Mouse (Mus musculus): Measurements from ENCODE around the gene Ppp4r3b.

The Ppp4r3b gene

DNA sequence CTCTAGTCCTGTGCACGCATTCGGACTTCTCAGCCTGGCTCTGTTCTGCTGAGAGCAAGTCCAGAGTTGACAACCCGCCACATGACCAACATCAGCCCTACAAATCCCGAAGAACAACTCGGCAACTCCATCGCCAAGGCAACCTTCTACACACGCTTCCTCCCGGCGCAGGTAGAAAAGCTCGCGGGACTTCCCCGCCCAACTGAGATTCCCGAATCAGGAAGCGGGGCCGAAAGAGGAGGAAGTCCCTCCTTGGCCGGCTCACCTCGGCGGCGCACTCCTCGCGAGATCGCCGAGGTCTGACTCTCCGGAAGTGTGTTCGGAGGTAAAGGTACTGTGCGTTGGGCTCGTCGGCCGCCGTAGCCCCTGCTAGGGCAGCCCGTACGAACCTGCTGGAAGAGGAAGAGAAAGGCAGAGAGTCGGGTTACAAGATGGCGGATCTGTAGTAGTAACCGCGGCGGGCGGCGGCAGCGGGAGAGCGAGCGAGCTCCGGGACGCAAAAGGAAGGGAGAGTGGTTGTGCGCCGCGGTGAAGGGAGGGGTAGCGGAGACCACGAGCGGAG, at the start of gene Ppp4r3b:
Ppp4r3b (plus strand) TSS at position 328 of the 562 bp plus-strand sequence.
- peak; percentile 98 for DNase-seq (ENCODE audit: low spot score)

DNA sequence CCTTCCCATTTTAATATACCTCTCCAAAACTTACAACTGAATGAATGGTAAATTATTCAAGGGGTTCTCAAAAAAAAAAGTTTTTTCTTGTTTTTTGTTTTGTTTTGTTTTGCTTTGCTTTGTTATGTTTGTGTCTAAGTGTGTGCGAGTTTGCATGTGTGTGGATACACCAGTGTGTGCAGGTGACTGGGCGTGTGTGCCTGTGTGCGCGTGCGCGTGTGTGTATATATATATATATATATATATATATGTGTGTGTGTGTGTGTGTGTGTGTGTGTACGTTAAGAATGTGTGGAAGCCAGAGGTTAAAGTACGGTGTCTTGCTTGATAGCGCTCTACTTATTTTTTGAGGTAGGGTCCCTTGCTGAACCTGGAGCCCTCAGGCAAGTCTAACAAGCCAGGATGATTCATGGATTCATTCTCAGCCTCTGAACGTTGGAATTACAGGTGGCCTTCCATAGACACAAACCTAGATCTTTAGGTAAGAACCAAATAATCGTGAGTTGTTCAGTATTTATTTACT, 42.8 kb upstream of the Ppp4r3b start:
- DNase-seq (ENCODE audit: low spot score) = peak; percentile 4

DNA sequence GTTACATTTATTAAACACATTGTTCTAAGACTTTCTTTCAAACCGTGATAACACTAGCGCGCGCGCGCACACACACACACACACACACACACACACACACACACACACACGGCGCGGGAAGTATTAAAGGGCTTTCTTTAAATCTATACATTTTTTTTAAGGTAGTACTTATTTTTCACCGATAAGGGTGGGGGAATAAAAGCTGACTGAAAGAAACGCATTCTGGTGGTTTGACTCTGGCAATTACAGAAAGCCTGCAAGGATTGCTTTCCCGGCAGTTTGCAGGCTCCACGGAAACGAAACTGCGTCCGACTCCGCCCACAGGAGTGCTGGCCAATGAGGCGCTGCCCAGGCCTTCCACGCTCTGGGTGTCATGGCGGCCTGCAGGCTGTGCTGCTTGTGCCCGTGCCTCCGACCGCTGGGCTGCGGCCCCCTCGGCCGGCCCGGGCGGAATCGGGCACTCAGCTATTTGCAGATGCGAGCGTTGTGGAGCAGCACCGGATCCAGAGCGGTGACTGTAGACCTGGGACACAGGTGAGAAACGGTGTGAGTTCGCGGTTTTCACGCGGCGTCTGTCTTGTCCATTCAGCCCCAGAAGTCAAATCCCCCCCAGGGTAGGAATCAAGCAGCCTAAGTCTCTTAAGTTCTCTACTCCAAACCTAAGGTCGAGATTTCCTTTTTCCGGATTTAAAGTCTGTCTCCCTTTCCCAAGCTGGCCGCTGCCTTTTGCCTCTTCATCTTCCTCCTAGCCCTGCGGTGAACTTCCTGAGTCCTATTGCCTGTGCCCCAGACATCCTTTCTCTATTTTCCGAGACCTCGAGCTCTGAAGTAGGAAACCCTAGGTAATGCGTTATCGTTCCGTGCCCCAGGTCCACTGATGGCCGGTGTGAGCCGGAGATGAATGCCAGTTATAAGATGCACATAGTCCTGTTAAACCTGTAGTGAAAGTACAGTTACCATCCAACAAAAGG, 42.0 kb upstream of the Ppp4r3b start, which contains the start of gene Pnpt1:
Pnpt1 (plus strand) TSS at position 360 of the 971 bp plus-strand sequence.
- DNase-seq (ENCODE audit: low spot score) = peak; percentile 89

DNA sequence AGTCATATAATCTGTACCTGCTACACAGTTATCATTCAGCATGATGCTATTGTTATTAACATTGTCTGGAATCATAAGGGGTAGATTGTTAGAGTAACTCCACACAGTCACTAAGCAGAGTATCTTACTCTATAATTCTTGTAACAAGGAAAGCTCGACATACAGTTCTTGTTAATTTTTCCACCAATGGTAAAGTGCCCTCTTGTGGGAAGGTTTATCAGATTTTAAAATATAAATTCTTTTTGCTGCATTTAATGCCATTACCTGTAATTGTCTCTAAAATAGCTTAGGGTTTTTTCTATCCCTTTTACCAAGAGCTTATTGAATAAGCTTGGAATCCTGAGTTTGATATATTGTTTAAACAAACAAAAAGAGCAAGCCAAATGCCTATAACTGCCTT, 32.0 kb upstream of the Ppp4r3b start:
- DNase-seq (ENCODE audit: low spot score) = no peak

- no peak for DNase-seq (ENCODE audit: low spot score)
Measured at GRCm38 (mm10) chr11:29148901-29149300, 23.8 kb upstream of the Ppp4r3b start.

GRCm38 (mm10) chr11:29163569-29163968, 9.1 kb upstream of the Ppp4r3b start:
- DNase-seq (ENCODE audit: low spot score) = no peak

DNA sequence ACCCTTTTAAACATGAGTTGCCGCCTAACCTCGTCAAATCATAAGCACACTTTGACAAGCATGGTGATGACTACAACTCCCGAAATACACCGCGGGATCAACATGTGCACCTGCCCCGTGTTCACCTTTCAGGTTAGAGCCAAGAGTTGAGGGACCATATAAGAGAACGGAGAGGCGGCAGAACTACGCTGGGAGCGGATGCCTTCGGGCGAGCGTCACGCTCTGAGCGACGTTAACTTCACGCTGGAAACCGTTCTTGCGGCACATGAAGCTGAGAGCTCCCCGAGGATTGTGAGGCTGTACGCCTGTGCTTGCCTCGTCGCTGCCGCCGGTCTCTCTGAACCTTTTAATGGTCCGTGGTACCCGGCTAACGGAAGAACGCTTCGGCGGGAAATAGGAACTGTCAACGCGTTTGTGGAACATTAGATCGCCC, 715 bp upstream of the Ppp4r3b start:
- peak; percentile 57 for DNase-seq (ENCODE audit: low spot score)

DNA sequence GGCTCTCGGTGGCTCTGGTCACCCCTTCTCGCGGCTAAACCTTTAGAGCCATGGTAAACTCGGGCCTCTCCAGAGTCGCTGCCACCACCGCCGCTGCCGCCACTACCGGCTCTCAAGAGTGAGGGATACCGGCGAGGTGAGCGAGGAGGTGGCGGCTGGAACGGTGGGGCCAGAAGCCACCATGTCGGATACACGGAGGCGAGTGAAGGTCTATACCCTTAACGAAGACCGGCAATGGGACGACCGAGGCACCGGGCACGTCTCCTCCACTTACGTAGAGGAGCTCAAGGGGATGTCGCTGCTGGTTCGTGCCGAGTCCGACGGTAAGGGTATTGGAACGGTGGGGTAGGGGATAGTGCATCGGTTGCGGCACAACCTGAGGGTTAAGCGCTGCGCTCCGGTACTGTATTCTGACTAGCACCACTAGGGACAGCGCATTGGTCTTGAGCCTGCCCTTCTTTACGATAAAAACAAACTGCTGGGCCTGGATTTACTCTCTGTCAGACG, 488 bp downstream of the Ppp4r3b start:
- DNase-seq (ENCODE audit: low spot score) = peak; percentile 48

GRCm38 (mm10) chr11:29173706-29174436, 1.2 kb downstream of the Ppp4r3b start:
- no peak for DNase-seq (ENCODE audit: low spot score)

- DNase-seq (ENCODE audit: low spot score) = no peak
Measured at GRCm38 (mm10) chr11:29179319-29179718, 6.6 kb downstream of the Ppp4r3b start.

DNA sequence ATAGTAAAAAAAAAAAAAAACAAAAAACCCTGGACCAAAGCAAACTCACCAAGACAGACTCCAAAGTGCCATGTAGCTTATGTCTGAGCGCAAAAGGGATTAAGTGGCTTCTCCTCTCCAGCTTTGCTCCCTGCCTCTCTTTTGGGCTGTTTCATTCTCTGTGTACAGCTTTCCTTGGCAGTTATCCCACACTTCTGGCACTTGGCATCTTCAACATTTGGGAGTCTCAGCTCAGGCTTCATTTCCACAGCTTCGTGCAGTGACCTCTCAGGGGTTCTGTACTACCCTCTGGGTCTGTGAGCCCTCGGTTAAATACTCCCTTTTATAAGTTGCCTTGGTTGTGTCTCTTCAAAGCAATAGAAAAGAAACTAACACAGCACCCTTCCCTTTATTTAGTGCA, 8.0 kb downstream of the Ppp4r3b start:
- peak; percentile 33 for DNase-seq (ENCODE audit: low spot score)

DNA sequence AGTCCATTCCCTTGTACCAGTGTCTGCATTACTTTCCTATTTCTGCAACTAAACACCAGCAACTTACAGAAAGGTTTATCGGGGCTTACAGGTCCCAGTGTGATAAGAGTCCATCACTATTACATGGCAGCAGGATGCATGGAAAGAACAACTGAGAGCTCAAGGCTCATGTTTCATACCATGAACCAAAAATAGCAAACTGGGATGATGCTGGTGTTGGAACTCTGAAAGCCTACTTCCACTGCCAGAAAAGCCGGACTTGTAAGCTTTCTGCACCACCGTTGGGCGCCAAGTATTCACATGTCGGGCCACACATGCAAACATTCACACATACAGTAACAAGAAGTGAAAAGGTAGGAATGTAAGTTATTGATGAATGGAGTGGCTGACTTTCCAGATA, 9.1 kb downstream of the Ppp4r3b start:
- DNase-seq (ENCODE audit: low spot score) = no peak

DNA sequence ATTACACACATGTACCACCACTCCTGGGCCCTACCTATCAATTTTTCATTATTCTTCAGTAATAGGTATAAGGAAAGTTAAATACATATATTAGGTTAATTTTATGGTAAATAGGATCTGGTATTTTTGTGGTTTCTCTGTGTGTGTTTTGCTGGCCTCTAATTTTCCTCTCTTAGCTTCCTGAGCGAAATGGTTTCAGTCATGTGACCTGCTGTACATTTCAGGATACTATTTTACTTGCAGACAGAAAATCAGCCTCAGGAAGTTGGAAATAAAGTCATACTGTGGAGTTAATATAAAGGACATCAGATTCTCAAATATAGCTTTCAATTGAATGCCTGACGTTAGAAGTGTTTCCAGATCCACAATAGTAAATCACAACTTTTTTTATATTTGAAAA, 16.3 kb downstream of the Ppp4r3b start:
- DNase-seq (ENCODE audit: low spot score) = no peak

DNA sequence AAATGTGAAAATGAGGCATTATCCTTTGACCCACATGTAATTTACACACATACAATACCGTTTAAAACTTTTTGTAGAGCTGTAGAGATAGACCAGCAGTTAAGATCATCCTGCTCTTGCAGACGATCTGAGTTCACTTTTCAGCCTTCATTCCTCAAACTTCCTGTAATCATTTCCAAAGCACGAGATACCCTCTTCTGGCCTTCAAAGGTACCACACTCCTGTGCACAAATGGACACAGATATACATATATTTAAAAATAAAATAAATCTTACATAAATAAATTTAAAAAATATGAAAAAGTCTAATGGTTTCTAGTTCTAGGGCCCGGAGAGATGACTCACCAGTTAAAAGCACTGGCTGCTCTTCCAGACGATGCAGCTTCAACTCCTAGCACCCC, 31.0 kb downstream of the Ppp4r3b start:
- DNase-seq (ENCODE audit: low spot score) = no peak

GRCm38 (mm10) chr11:29209774-29210173, 37.1 kb downstream of the Ppp4r3b start:
- no peak for DNase-seq (ENCODE audit: low spot score)

- no peak for DNase-seq (ENCODE audit: low spot score)
Measured at GRCm38 (mm10) chr11:29216196-29216595, 43.5 kb downstream of the Ppp4r3b start.

DNA sequence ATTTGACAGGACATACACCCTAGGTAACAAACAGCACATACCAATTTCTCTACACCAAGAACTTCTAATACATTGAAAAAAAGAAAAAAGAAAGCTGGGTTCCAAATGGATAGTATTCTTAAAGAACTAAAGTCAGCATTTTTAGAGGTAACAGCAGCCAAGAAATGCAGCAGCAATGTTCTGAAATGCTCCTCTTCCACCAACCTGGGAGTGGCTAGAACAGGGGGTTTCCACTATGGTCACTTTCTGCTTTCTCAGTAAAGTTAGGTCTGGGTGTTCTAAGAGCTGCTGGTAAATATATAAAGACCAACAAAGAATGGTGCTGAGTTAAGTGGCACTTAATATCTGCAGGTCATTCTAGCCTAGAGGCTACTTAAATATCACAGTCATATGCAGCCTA, 46.4 kb downstream of the Ppp4r3b start:
- no peak for DNase-seq (ENCODE audit: low spot score)

- DNase-seq (ENCODE audit: low spot score) = no peak
Measured at GRCm38 (mm10) chr11:29222310-29222709, 49.6 kb downstream of the Ppp4r3b start.

- DNase-seq (ENCODE audit: low spot score) = no peak
Measured at GRCm38 (mm10) chr11:29224754-29225153, 52.1 kb downstream of the Ppp4r3b start.

GRCm38 (mm10) chr11:29228957-29229356, 56.3 kb downstream of the Ppp4r3b start:
- no peak for DNase-seq (ENCODE audit: low spot score)

DNA sequence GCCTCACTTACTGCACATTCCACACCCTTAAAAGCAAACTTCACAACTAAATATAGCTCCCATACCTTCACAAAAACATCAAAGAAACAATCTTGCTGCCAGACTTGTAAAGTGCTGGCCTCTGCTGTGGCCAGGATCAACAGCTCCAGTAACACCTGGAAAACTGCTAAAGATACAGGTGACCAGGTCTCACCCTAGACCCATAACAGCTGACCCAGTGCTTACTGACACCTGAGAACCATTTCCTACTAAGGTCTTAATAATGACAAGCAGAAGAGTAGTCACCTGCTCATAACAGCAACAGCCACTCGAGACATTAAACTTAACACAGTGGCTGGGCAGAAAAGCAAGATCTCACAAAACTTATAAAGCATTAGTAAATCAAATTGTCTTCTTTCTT, 60.9 kb downstream of the Ppp4r3b start:
- no peak for DNase-seq (ENCODE audit: low spot score)

GRCm38 (mm10) chr11:29237364-29237763, 64.7 kb downstream of the Ppp4r3b start:
- DNase-seq (ENCODE audit: low spot score) = no peak

Measured in layer of hippocampus, adult 11-12 months (tissue).